Mouse (Mus musculus) neutrophil, adult 5-6 weeks (primary cell): Measurements from ENCODE around the gene Tprn. TPM values are rescaled to one million over a fixed set of nuclear protein-coding genes. Genes with fewer than 3 reads are reported as not detected.

Experiments
- ATAC-seq: fragments of 151-379, 151-347 bp; 2 replicates; pipeline ENCODE4 v1.8.0; 2017; ENCODE audit warnings: mild to moderate bottlenecking, moderate TSS enrichment; ENCODE audit not compliant: insufficient number of reproducible peaks, poor library complexity, low FRiP score, severe bottlenecking; ENCODE audit errors: extremely low read depth
- total RNA-seq: library from RNA; stranded (forward); fragments of 200-1000 nt; gene quantifications from 2 replicates; pipeline ENCODE4 v1.2.3, GENCODE M21; 2017

Tprn gene
- total RNA-seq, 1 experiment from 2014 or later, result 6.9 TPM

GRCm38 (mm10) chr2:25288734-25289345, 26.4 kb downstream of the Tprn start:
- no peak for ATAC-seq

- ATAC-seq, result no peak
Observed at GRCm38 (mm10) chr2:25289651-25290050, 27.2 kb downstream of the Tprn start, which contains the start of gene Lrrc26. Gene Lrrc26 (plus strand): TSS chr2:25289915.

GRCm38 (mm10) chr2:25290101-25290815, 27.8 kb downstream of the Tprn start:
- ATAC-seq, result no peak

- ATAC-seq, result no peak
Observed at GRCm38 (mm10) chr2:25290816-25291130, 28.4 kb downstream of the Tprn start.

- no peak for ATAC-seq
Observed at GRCm38 (mm10) chr2:25291184-25292053, 29.0 kb downstream of the Tprn start.

GRCm38 (mm10) chr2:25292054-25292544, 29.7 kb downstream of the Tprn start:
- no peak for ATAC-seq

GRCm38 (mm10) chr2:25292856-25293255, 30.4 kb downstream of the Tprn start:
- peak; percentile 42; the same call in 1 of the 2 replicates for ATAC-seq

- ATAC-seq, result no peak
Observed at GRCm38 (mm10) chr2:25293706-25294105, 31.3 kb downstream of the Tprn start.

GRCm38 (mm10) chr2:25297093-25297492, 34.7 kb downstream of the Tprn start:
- ATAC-seq, result no peak

- no peak for ATAC-seq
Observed at GRCm38 (mm10) chr2:25298046-25298445, 35.6 kb downstream of the Tprn start.

GRCm38 (mm10) chr2:25303452-25303851, 41.0 kb downstream of the Tprn start:
- ATAC-seq, result no peak

GRCm38 (mm10) chr2:25303931-25304656, 41.7 kb downstream of the Tprn start:
- no peak for ATAC-seq

- no peak for ATAC-seq
Observed at GRCm38 (mm10) chr2:25304657-25305541, 42.5 kb downstream of the Tprn start.

GRCm38 (mm10) chr2:25305587-25306359, 43.4 kb downstream of the Tprn start:
- ATAC-seq, result no peak

- no peak for ATAC-seq
Observed at GRCm38 (mm10) chr2:25310180-25310579, 47.8 kb downstream of the Tprn start.

GRCm38 (mm10) chr2:25310969-25311368, 48.6 kb downstream of the Tprn start:
- ATAC-seq, result no peak

GRCm38 (mm10) chr2:25311491-25311891, 49.1 kb downstream of the Tprn start:
- no peak for ATAC-seq
